Mouse (Mus musculus) liver, embryonic 16.5 days (tissue): Measurements from ENCODE around the gene Snx19. TPM values are rescaled to one million over a fixed set of nuclear protein-coding genes. Genes with fewer than 3 reads are reported as not detected.
A peak's percentile ranks its signal among the peaks of the same experiment; 100 is the strongest.

ENCODE experiments used
- ATAC-seq: fragments of 200-750 bp; cut with Nextera tagmentation; 2 replicates; pipeline ENCODE4 v1.8.0; 2017; ENCODE audit warnings: low read depth, mild to moderate bottlenecking, moderate number of reproducible peaks, moderate library complexity
- H3K27ac ChIP-seq: fragments of 300-500 bp; sonication (generic); 2 replicates; pipeline ENCODE4 v1.5.1; 2014; ENCODE audit warnings: mild to moderate bottlenecking, low read length
- H3K27me3 ChIP-seq: fragments of 300-500 bp; sonication (generic); 2 replicates; pipeline ENCODE4 v1.6.1; 2014; ENCODE audit warnings: low read depth, low read length, mixed read lengths; ENCODE audit not compliant: control insufficient read depth, insufficient read depth
- H3K36me3 ChIP-seq: fragments of 300-500 bp; sonication (generic); 2 replicates; pipeline ENCODE4 v1.6.1; 2014; ENCODE audit warnings: mild to moderate bottlenecking; ENCODE audit not compliant: control insufficient read depth, insufficient read depth
- H3K4me1 ChIP-seq: fragments of 300-500 bp; sonication (generic); 2 replicates; pipeline ENCODE4 v1.6.1; 2014; ENCODE audit warnings: low read depth, low read length, mixed read lengths; ENCODE audit not compliant: control insufficient read depth
- H3K4me2 ChIP-seq: fragments of 300-500 bp; sonication (generic); 2 replicates; pipeline ENCODE4 v1.6.1; 2014; ENCODE audit warnings: low read depth, low read length, mixed read lengths
- H3K4me3 ChIP-seq: fragments of 300-500 bp; sonication (generic); 2 replicates; pipeline ENCODE4 v1.5.1; 2014; ENCODE audit warnings: low read depth, mild to moderate bottlenecking, low read length
- H3K9ac ChIP-seq: fragments of 300-500 bp; sonication (generic); 2 replicates; pipeline ENCODE4 v1.6.1; 2014; ENCODE audit warnings: low read depth, low read length
- H3K9me3 ChIP-seq: fragments of 300-500 bp; sonication (generic); replicated peaks from 2 replicates; pipeline ENCODE4 v1.6.1; 2016; ENCODE audit warnings: low read length; ENCODE audit not compliant: control insufficient read depth
- WGBS: fragments of 180-500 bp; shearing (Covaris S2); extraction: QIAGEN DNeasy Blood & Tissue Kit; methylation state at CpG from one replicate; pipeline ENCODE4 v1.1.7; 2014; ENCODE audit not compliant: insufficient replicate concordance; 5-methylcytosine and 5-hydroxymethylcytosine counted together
- polyA plus RNA-seq: library from polyadenylated mRNA; unstranded; fragments of >200 nt; fragmentation: Nextera tagmentation; extraction: Ambion mirVana; gene quantifications from 2 replicates; pipeline ENCODE4 v1.2.1, GENCODE M21; 2015

Snx19 gene
- 4.0 TPM in 2 replicates for polyA plus RNA-seq

DNA sequence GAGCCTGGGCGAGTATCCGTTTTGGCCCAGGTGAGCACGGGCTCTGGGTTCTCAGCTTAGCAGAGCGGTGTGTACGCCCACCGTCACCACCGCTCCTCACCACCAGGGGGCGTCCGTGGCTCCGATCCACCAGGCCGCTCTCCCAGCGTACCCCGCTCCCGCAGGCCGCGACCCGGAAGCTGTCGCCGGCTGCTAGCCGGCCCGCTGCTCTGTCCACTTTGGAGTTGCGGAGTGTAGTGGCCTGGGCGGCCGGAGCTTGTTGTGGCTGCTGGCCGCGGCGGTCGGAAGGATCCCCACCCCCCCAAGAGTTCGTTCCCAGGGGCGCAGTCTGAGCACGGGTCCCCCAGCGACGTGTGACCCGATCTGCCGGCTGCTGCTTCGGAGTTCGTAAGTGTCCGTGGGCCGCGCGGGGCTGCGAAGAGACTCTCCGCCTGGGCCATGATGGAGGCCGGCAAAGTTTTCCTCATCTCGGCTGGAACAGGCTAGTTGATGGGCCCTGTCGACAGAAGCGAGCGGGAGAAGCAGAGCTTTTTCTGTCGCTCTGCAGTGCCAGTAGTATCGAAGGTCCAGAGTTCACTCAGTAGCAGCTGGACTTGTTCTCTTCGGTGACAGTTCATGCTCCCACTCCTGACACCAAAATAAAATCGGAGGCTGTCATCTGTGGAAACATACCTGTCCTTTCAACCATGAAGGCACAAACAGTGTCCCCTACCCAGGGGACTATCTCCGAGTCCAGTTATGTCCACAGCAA is at the start of gene Snx19:
TSS of gene Snx19 (plus strand) at position 227 of the 751 bp plus-strand sequence.
- peak; percentile 91 for ATAC-seq
- WGBS, result 2% methylated on average over 53 of the region's 53 CpGs
- no peak within 1 kb of the TSS for H3K27ac ChIP-seq

DNA sequence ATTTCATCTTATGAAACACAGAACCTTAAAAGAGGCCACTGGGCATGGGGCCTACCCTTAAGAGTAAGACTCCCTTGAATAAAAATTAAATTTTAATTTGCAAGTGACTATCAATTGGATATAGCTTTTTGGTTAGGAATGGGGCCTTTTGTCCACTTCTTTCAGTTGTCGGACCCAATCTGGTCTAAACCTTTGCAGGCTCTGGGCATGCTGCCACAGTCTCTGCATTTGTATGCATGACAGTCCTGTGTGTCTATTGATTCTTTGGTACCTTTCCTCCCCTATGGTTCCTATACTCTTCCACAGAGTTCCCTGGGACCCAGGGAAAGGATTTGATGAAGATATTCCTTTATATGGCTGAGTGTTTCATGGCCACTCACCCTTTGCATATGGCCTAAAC is 26.1 kb upstream of the Snx19 start:
- H3K4me3 ChIP-seq, result no peak overlapping the region
- H3K4me2 ChIP-seq, result no peak overlapping the region
- no peak overlapping the region for H3K9ac ChIP-seq
- no peaks in the 10 kb centered on the region for H3K4me1 ChIP-seq
- H3K27ac ChIP-seq, result no peak overlapping the region
- whole genome bisulfite sequencing, result 78% methylated on average over 1 of the region's 1 CpGs
- ATAC-seq, result no peak
- no peaks in the 10 kb centered on the region for H3K36me3 ChIP-seq
- H3K9me3 ChIP-seq, result no peaks in the 10 kb centered on the region
- no peaks in the 10 kb centered on the region for H3K27me3 ChIP-seq

More for the DNA sequence above, at the start of gene Snx19:
- no peaks in the 10 kb centered on the region for H3K36me3 ChIP-seq
- H3K27me3 ChIP-seq, result no peaks in the 10 kb centered on the region
- H3K9me3 ChIP-seq, result no peaks in the 10 kb centered on the region
- H3K4me2 ChIP-seq, result peak within 1 kb of the TSS; percentile 75
- H3K4me1 ChIP-seq, result peaks cover 6% of the 10 kb centered on the region
- H3K9ac ChIP-seq, result peak within 1 kb of the TSS; percentile 83
- H3K4me3 ChIP-seq, result peak within 1 kb of the TSS; percentile 78

DNA sequence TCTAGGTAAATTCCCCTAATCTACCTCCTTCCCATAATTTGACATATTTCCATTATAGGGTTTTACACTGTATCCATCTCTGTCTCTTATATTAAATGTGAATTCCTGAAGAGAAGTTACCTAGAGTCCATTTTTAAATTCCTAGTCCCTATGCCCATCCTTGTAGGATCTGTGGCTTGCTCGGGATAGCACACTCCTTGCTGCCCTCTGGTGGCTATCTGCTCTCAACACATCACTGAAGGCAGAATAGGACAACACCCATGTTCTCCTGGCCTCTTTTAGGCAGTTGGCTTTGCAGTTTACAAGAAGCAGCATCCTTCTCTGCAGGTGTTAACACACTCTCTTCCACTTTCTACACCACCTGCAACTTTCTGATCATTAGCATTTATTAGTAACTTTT is 4.0 kb upstream of the Snx19 start:
- no peak overlapping the region for H3K4me3 ChIP-seq
- peaks cover 6% of the 10 kb centered on the region for H3K4me1 ChIP-seq
- no peaks in the 10 kb centered on the region for H3K9me3 ChIP-seq
- ATAC-seq, result no peak
- no peaks in the 10 kb centered on the region for H3K36me3 ChIP-seq
- H3K27me3 ChIP-seq, result no peaks in the 10 kb centered on the region
- no peak overlapping the region for H3K27ac ChIP-seq
- no peak overlapping the region for H3K9ac ChIP-seq
- WGBS, result 0% methylated on average over 1 of the region's 1 CpGs
- no peak overlapping the region for H3K4me2 ChIP-seq

DNA sequence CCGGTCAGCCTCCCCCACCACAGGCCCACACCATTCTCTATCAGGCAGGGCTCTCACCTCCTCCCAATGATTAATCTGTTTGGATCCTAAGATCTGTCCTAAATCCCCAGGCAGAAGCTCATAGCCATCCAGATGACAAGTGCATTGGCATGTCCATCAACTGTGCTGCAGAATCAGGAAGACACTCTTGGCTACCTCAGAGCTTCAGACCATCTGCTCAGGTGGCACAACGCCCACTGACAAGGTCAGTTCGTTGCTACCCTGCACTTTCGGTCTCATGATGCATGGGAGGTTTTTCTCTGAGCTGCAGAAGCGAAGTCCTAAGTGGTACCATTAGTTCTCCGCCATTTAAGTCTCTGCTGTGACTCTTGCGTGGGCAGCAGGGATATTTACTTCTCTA is 1.7 kb upstream of the Snx19 start:
- WGBS, result 67% methylated on average over 7 of the region's 7 CpGs
- H3K4me1 ChIP-seq, result peaks cover 6% of the 10 kb centered on the region
- H3K4me3 ChIP-seq, result no peak overlapping the region
- H3K4me2 ChIP-seq, result no peak overlapping the region
- H3K9ac ChIP-seq, result no peak overlapping the region
- H3K36me3 ChIP-seq, result no peaks in the 10 kb centered on the region
- H3K9me3 ChIP-seq, result no peaks in the 10 kb centered on the region
- no peaks in the 10 kb centered on the region for H3K27me3 ChIP-seq
- no peak for ATAC-seq
- H3K27ac ChIP-seq, result no peak overlapping the region

DNA sequence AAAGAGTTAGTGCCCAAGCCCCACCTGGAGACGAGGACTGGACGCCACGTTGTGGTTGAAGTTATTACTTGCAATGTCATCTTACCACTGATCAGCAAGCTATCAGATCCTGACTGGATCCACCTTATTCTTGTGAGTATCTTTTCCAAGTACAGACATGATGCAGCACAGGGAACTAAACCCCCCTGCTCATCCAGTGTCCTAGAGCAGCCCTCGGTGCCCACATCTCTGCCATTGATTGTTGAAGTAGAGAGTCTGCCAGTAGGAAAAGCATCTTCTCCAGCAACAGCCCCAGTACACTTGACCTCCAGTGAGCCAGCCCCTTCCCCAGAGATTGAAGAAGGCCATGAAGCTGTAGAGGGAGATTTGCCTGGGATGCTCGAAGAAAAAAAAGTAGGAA is 1.3 kb downstream of the Snx19 start:
- 74% methylated on average over 5 of the region's 5 CpGs for WGBS
- Histone ChIP-seq H3K27me3 (no peaks in the 10 kb centered on the region), H3K27ac (no peak overlapping the region), H3K4me3 (no peak overlapping the region), H3K9me3 (no peaks in the 10 kb centered on the region), H3K4me1 (peaks cover 6% of the 10 kb centered on the region), H3K36me3 (no peaks in the 10 kb centered on the region), H3K4me2 (no peak overlapping the region), H3K9ac (no peak overlapping the region)
- ATAC-seq, result no peak

DNA sequence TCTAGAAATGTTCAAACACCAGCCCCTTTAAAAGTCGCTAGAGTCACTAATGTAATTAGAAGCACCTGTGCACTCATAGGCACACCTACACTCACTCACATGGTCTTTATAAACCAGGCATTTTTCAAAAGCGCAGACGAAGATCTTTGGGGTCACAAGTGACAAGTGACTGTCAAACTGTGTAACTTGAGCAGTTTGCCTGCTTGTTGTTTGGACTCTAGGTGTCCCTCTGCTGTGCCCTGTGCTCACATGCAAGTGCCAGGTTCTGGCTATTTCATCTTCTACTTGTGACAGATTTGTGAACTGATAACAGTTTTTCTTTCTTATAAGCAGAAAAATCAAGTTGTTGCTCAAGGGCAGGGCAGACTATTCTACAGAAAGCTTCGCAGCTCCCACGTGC is 3.5 kb downstream of the Snx19 start:
- ATAC-seq, result no peak
- 78% methylated on average over 5 of the region's 5 CpGs for WGBS
- H3K27ac ChIP-seq, result no peak overlapping the region
- peaks cover 6% of the 10 kb centered on the region for H3K4me1 ChIP-seq
- H3K36me3 ChIP-seq, result no peaks in the 10 kb centered on the region
- no peak overlapping the region for H3K9ac ChIP-seq
- no peaks in the 10 kb centered on the region for H3K27me3 ChIP-seq
- no peak overlapping the region for H3K4me2 ChIP-seq
- no peaks in the 10 kb centered on the region for H3K9me3 ChIP-seq
- no peak overlapping the region for H3K4me3 ChIP-seq

DNA sequence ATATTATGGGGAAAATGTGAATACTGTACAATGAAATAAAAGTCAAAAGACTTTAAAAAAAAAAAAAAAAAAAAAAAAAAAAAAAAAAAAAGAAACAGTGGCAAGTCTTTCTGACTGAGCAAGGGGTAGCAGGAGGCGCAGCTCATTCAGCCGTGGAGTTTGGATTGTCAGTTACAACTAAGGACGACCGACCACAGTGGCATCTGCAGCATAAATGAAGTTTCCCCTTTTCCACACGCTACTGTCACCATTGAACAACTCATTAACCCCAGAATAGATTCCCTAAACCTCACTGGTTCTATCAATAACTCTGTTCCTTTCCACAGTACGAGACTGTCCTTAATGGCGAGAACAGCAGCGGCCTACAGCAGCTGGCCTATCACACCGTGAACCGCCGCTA is 5.0 kb downstream of the Snx19 start:
- Histone ChIP-seq H3K27ac (no peak overlapping the region), H3K4me3 (no peak overlapping the region), H3K4me1 (peaks cover 6% of the 10 kb centered on the region), H3K27me3 (no peaks in the 10 kb centered on the region), H3K9me3 (no peaks in the 10 kb centered on the region), H3K36me3 (peaks cover 5% of the 10 kb centered on the region), H3K4me2 (no peak overlapping the region), H3K9ac (no peak overlapping the region)
- WGBS, result 84% methylated on average over 11 of the region's 11 CpGs
- ATAC-seq, result no peak

DNA sequence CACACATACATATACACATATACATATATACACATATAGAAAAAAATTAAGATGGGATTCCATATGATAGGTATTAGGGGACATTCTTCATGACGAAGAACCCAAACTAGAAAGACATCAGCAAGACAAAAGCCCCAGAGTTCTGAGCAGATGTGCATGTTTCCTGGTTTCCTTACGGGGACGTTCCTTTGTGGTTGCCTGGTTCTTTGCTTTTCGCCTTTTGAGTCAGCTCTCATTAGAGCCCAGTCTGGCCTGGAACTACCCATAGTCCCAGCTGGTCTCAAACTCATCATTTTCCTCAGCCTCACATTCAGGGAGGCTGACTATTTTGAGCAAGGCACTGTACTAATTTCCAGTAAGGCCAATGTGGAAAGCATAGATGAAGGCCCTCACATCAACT is 7.0 kb downstream of the Snx19 start:
- no peak overlapping the region for H3K4me2 ChIP-seq
- no peak overlapping the region for H3K4me3 ChIP-seq
- H3K36me3 ChIP-seq, result peaks cover 11% of the 10 kb centered on the region
- no peak overlapping the region for H3K27ac ChIP-seq
- ATAC-seq, result no peak
- H3K27me3 ChIP-seq, result no peaks in the 10 kb centered on the region
- H3K9me3 ChIP-seq, result no peaks in the 10 kb centered on the region
- H3K9ac ChIP-seq, result no peak overlapping the region
- H3K4me1 ChIP-seq, result no peaks in the 10 kb centered on the region
- 69% methylated on average over 4 of the region's 4 CpGs for WGBS

DNA sequence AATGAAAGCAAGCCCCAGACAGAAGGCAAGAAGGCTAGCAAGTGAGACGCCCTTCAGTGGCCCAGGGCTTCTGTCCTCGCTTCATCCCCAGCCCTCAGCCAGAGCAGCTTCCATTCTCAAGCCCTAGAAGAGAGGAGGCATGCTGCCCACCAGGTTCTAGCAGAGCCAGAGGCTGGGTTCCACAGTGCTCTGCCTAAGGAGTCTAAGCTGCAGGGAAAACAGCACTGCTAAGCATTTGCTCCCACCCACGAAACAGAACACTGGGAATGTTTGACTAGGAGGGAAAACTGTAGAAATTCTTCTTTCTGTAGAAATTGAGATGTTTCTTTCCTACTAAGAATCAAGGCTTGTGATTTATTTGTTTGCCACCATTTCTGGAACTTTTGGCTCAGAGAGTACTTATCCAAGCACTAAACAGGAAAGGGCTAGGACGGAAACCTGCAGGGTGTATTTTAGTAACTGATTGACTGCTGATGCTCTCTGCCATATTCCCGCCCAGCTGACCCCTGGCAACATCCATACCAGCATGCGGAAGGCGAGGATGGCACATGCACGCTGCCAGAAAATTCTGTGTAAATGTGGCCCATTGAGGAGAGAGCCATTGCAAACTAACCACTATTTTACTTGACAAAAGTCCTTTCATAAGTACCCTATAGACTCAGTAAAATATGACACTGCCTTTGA is 9.1 kb downstream of the Snx19 start:
- Histone ChIP-seq H3K27me3 (no peaks in the 10 kb centered on the region), H3K9me3 (no peaks in the 10 kb centered on the region), H3K9ac (no peak overlapping the region), H3K4me3 (no peak overlapping the region), H3K4me2 (no peak overlapping the region), H3K36me3 (peaks cover 11% of the 10 kb centered on the region), H3K27ac (no peak overlapping the region), H3K4me1 (no peaks in the 10 kb centered on the region)
- ATAC-seq, result no peak
- WGBS, result 69% methylated on average over 8 of the region's 8 CpGs
